Mouse (Mus musculus): ENCODE data around the gene Abhd16b.

Abhd16b gene

GRCm38 (mm10) chr2:181493156-181493927, at the start of gene Abhd16b:
Abhd16b (plus strand) TSS chr2:181493206.
- no peak for DNase-seq

GRCm38 (mm10) chr2:181452181-181452580, 40.8 kb upstream of the Abhd16b start:
- DNase-seq: no peak

GRCm38 (mm10) chr2:181453274-181453673, 39.7 kb upstream of the Abhd16b start:
- no peak for DNase-seq

GRCm38 (mm10) chr2:181455899-181456298, 37.1 kb upstream of the Abhd16b start:
- no peak for DNase-seq

- DNase-seq: no peak
Measured at GRCm38 (mm10) chr2:181457831-181458230, 35.2 kb upstream of the Abhd16b start.

- no peak for DNase-seq
Measured at GRCm38 (mm10) chr2:181458411-181459152, 34.4 kb upstream of the Abhd16b start.

- peak in 1 of 2 experiments; percentile 34 for DNase-seq
Measured at GRCm38 (mm10) chr2:181459153-181459672, 33.8 kb upstream of the Abhd16b start, which contains the start of gene Zbtb46. Zbtb46 (minus strand) TSS chr2:181459426.

GRCm38 (mm10) chr2:181459673-181460621, 33.1 kb upstream of the Abhd16b start:
- DNase-seq: no peak

GRCm38 (mm10) chr2:181461536-181462100, 31.4 kb upstream of the Abhd16b start:
- DNase-seq: no peak

- no peak for DNase-seq
Measured at GRCm38 (mm10) chr2:181462604-181463003, 30.4 kb upstream of the Abhd16b start.

GRCm38 (mm10) chr2:181463008-181463738, 29.8 kb upstream of the Abhd16b start:
- DNase-seq: no peak

- no peak for DNase-seq
Measured at GRCm38 (mm10) chr2:181465423-181465822, 27.6 kb upstream of the Abhd16b start.

GRCm38 (mm10) chr2:181470285-181470684, 22.7 kb upstream of the Abhd16b start:
- DNase-seq: no peak

GRCm38 (mm10) chr2:181471246-181471645, 21.8 kb upstream of the Abhd16b start:
- no peak for DNase-seq

GRCm38 (mm10) chr2:181472256-181472827, 20.7 kb upstream of the Abhd16b start:
- no peak for DNase-seq

GRCm38 (mm10) chr2:181483120-181483519, 9.9 kb upstream of the Abhd16b start:
- DNase-seq: no peak

- DNase-seq: peak in 1 of 2 experiments; percentile 33
Measured at GRCm38 (mm10) chr2:181483562-181484318, 9.3 kb upstream of the Abhd16b start.

- DNase-seq: no peak
Measured at GRCm38 (mm10) chr2:181484456-181485233, 8.4 kb upstream of the Abhd16b start.

GRCm38 (mm10) chr2:181485741-181486140, 7.3 kb upstream of the Abhd16b start:
- no peak for DNase-seq

All from thymus, adult 18-20 months (tissue).